Mouse (Mus musculus) urinary bladder, adult 18-20 months (tissue): ENCODE measurements at regions not wholly inside any gene's neighbourhood (a gene's known extent, or its start where the extent isn't known, plus 50 kb on each side); places are given as distances from the start of the nearest gene placed in this dataset.
A peak's percentile ranks its signal among the peaks of the same experiment; 100 is the strongest.

ENCODE experiments used
- DNase-seq, 2 experiments: peaks; one replicate each; pipeline ENCODE4 v3.0.0; 2022; ENCODE audit warnings: low spot score in 2 of 2, mixed read lengths in 2 of 2

DNA sequence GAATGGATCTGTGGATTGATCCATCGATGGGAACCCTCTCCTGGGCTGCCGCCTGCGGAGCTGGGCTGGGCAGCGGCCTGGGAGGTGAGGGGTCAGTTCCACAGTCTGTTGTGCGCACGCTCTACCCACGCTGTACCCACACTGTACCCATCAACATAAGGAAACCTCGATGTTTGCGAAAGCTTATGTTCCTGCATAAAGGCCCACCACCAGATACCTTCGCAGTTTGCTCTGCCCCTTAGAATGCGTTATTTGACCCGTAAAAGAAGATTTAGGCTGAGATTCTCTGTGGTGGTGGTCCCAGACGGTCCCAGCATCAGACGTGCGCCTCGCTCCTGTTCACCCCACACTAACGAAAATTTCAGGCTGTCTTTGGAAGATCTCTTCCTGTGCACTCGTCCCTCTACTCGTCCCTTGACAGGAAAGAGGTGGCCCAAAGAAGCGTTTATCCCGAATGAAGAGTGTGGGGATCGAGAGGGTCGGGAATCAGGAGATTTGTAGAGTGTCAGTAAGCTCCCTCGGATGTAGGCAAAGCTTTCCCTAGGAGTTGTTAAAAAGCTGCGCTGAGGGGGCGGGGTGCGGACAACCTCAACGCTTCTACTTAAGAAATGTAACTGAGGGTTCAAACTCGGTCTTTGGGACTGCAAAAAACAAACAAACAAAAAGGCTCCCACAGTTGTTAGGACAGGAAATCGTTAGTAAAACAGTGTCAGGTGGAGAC is 123.9 kb downstream of the Tmem161b start:
- DNase-seq, result no peak

DNA sequence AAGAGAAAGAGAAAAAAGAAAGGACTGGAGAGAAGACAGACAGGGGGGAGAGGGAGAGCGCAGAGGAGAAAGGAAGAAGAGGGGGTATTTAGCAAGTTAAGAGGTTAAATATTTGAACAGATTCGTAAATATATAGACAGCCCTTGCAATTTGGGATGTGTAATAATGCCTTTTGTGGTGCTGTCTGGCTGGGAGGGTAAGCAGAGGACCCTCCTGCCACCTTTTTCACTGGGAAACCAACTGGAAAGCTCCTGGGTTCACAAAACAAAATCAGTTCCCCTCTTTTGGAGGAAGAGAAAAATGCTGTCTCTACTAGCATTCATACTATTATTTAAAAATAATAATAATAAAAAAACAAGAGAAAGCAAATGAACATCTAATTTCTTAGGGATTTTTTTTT is 124.5 kb downstream of the Tmem161b start:
- no peak for DNase-seq

DNA sequence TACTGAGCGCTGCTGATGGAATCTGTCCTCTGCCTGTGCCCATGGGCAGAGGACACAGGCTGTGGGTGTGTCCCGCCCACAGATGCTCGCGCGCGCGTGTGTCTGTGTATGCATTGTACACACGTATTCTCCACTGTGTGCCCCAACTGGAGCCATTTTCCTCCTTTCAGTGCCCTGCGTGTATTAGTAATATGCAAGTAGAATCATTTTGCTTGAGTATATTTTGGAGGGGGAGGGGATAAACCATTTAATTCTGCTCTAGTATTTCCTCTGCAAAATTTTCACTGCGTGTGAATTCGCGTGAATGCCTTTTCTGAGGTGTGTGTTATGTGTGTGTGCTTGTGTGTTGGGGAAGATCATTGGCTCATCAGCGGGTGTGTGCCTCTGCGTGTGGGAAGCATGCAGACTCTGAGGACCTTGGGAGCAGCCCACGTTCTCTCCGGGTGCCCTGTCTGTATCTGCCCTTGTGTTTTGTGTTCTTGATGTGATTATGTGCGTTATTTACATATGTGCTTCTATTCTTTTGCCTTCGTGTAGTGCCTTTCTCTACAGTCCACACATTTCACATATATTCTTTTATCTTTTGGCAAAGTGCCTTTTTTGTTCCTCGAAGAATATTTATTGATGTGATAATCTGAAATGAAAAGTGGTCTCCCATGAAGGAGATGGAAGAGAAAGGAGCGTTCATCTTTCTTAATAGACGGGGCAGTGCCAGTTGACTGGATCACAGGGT is 125.3 kb downstream of the Tmem161b start:
- DNase-seq, result no peak

DNA sequence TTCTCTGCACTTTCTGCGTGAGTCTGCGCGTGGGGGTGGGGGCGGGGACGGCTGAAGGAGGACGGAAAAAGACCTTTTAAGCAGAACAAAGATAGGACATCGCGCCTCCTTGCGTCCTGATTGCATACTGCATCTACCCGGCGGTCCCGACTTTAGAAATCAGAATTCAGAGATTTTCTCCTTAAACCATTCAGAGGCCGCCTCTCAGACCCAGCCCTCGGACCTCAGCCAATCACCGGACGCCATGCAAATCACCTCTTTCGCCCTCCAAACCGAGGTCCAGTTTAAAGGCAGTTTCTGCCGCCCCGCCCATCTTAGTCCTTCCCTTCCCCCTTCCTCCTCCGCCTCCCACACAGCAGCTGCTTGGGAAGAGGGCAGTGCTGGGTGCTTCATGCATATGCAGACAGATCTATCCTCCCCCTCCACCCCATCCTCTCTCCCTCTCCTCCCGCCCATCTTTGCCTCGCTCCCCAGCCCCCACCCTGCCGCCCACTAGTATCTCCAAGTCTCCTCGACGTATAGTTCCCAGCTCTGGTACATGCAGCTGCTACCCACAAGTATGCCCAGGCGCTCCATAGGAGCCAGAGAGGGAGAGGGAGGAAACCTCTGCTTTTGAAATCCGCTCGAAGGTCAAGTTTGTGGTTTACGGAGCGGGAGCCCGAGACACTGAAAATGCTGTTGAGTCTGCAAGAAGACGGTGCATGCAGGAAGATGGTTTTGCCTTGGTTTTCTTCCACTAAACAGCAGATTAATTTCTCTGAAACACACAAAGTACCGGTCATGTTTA is 126.0 kb downstream of the Tmem161b start:
- peak; percentile 79 to 90 for DNase-seq

DNA sequence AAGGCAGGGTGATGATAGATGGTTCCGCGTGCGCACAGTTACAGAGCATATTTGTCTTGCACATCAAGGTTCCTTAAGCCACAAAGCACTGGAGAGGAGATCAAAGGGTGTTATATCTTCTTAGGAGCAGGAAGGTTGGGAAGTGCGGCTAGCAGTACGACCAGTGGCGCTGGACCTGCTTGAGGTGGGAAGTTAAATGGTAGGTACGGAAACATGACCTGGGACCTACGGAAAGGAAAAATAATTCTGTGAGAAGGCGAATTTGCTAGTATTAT is 126.5 kb downstream of the Tmem161b start:
- DNase-seq, result peak in 1 of 2 experiments; percentile 21

DNA sequence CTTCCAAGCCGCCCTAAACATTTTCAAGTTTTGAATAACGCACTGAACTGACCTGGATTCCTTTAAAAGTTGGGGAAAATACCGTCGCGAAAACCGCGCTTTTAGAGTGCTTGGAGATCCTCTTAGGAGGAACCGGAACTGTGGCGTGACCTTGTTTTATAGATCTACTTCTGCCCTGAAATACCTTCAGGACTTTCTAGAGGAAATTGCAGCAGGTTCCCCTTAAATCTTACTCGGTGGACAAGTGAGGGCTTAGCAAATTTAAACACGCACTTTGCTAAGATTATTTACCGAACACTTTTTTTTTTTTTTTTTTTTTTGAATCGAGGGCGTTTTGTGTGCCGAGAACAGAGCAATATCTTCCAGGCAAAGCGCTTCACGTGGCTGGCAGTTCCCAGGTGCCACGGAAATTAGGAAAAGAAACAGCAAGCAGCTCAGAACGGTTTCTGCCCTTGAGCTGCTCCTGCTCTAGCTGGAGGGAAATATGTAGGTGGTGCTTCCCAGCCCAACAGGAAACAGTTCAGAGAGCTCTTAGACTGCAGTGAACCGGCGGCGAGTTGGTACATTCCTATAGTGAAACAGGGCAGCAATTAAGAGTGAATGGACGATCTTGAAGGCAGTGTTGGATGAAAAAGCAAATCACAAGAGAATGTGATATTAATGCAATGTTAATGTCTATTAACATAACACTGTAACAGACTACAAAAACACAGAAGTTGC is 127.1 kb downstream of the Tmem161b start:
- no peak for DNase-seq

DNA sequence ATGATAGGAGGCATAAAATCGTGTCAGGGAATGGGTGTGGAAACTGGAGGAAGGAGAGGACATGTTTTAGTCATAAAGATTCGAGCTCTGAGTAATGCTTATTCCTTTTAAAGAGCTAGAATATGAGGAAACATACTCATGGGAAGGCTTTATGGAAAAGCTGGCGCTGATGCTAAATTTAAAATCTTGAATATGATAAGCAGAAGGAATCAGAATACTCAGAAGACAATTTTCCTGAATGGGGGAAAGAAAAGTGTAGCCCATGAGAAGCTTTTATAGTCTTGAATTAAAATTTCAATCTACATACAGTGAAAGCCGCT is 127.6 kb downstream of the Tmem161b start:
- no peak for DNase-seq

DNA sequence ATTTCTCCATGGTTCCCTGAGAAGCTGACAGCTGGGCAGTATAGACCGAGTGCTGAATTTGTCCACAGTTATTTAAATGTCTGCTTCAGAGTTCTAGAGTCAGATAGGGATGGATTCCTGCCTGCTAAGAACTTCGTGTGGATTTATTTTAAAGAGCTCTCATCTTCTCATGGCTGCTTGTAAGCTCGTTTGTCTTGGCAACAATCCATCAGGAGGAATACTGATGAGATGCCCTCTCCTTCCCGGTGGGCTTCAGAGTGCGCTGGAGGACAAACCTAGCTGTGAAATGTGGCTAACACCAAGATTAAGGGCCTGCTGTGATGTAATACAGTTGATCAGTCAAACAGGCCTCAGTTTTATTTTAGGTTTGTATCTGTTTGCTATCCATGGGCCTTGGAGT is 128.7 kb downstream of the Tmem161b start:
- DNase-seq, result no peak

DNA sequence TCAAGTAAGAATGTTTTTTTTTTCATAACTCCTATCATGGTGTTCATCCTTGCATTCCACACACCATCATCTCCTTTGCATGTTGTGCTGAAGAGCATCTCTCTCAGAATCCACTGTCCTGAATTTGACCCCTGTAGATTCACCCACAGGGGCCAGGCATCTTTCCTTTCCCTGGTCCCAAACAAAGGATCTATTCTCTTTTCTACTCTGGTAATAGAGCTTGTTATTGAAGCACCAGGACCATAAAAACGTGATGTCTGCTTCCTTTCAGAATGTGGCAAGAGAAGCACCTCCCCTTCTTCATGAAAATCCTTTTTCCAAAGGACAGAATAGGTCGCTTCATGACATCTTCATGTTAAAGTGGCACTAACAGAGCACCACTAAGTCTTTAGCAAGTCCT is 134.4 kb downstream of the Tmem161b start:
- no peak for DNase-seq

DNA sequence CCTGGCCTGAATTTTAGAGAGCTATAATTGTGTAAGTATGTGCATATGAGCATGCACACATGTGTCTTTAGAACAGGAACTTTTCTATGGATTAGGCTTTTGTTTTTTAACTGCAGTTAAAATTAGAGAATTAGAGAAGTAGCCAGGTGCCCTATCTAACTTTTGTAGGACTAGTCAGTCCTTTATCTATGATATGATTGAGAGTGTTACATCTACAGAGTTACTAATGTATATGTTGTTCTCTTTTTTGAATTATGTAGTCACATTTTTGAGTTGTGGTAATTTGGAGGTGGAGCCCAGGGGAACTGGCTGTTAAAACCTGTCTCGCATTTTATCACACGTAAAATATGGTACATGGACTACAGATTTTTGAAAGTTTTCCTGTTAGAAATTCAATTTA is 138.4 kb downstream of the Tmem161b start:
- no peak for DNase-seq

DNA sequence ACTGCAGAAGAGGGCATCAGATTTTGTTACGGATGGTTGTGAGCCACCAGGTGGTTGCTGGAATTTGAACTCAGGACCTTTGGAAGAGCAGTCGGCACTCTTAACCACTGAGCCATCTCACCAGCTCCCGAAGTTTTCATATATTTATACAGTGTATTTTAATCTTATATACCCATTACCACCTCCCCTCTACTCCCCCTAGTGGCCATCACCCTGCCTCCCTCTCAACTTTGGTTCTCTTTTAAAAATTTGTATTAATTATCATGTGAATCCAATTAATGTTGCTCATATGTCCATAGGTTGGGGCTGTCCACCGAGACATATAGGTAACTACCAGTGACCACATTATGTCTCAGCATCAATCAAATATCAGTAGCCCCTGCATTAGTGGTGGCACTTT is 142.0 kb downstream of the Tmem161b start:
- DNase-seq, result no peak

DNA sequence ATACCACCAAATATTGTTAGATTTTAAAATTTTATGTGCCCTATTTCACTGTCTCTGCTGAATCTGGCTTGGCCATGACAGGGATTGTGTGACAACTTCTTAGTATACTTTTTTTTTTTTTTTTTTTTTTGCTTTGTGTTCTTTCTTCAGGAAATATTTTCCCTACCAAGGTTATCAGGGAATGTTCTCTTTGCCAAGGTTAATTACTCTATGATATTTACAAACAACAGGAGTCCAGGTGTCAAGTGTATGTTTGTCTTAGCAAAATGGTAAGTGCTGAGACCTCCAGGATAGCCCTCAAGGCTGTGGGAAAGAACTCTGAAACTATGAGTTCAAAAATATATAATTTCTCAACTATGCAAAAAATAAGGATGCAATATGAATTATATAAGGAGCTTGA is 143.4 kb downstream of the Tmem161b start:
- no peak for DNase-seq

DNA sequence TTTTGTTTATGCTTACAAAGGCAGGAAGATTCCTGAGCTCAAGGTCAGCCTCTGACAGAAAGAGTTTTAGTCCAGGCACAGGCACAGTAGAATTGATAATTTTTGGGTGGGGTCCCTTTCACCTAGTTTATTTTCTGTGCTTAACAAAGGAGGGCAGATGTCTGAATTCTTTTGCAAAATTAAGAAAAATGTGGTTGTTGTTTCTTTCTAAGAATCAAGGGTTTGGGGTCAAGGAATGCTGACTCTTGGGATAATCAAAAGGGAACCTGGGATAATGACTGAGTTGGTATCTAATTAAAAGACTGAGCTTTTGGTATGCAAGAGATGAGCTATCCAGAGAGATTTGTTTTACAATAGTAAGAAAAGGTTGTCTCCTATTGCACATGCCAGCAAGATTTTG is 143.9 kb downstream of the Tmem161b start:
- no peak for DNase-seq

DNA sequence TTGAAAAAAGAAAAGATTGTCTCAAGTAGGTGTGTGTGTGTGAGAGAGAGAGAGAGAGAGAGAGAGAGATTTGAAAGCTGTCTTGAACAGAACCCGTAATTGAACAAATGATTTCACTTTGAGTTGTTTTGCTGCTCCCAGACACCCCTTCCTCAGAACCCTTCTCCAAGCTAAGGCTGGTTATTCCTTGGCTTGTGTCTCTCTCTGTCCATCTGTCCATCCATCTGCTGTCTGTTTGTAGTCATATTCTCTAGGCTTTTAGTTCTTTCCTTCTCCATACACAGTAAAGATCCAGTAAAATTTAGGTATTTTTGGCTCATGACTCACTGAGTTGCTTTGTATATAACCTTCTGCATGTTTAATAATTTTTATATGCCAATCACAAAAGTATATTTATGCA is 144.7 kb downstream of the Tmem161b start:
- no peak for DNase-seq

DNA sequence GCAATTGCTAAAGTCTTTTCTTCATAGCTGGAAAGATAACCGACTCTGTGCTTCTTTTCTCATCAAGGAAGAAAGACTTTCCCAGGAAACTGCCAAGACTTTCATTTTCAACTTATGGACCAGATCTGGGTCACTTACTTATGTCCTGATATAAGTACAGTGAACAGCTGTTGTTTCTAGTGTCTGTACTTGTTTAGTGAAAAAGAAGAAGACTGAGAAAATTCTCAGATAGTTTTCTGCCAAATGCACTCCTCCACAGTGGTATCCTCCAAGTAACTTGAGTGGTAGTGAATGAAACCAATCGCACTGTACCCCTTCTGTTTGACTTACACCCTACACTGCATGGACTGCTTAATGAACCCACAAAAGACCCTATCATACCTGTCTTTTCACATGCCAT is 146.1 kb downstream of the Tmem161b start:
- DNase-seq, result no peak

DNA sequence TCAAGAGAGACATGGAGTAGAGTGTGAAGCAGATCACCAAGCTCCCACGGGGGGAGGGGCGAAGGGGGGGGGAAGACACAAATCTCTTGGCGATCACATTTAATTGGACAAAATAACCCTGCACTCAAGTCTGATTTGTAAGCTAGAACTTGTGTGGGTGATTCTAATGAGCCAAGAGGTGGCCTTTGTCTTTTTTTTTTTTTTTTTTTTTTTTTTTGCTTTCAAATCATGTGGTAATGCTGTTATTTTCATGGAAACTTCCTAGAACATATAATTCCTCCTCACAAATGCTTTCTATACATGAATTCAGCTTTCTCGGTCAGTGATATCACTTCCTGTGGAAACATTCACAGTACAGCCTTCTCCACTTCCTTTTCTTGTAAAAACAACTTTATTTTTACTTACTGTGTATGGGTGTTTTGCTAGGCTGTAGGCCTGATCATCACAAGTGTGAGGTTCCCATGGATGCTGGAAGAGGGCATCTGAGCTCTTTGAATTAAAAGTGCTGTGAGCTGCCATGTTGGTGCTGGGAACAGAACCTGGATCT is 152.7 kb downstream of the Tmem161b start:
- DNase-seq, result no peak

DNA sequence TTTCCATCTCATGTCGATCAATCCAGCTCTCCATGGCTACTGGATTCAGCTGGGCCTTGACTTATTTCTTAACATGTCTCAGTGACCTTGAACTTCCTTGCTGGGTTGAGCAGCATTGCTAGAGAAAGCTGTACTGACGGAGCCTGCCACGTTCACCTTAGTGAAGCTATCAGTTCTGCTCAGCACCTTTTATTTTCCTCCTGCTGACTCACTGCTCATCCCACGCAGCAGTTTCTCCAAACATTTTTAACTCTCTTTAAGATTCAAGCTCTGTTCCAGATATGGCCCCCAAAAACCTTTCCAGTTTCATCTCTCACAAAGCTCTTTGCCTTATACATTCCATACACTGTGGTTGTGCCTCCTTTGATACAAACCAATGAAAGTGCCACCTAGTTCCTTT is 153.8 kb downstream of the Tmem161b start:
- no peak for DNase-seq

DNA sequence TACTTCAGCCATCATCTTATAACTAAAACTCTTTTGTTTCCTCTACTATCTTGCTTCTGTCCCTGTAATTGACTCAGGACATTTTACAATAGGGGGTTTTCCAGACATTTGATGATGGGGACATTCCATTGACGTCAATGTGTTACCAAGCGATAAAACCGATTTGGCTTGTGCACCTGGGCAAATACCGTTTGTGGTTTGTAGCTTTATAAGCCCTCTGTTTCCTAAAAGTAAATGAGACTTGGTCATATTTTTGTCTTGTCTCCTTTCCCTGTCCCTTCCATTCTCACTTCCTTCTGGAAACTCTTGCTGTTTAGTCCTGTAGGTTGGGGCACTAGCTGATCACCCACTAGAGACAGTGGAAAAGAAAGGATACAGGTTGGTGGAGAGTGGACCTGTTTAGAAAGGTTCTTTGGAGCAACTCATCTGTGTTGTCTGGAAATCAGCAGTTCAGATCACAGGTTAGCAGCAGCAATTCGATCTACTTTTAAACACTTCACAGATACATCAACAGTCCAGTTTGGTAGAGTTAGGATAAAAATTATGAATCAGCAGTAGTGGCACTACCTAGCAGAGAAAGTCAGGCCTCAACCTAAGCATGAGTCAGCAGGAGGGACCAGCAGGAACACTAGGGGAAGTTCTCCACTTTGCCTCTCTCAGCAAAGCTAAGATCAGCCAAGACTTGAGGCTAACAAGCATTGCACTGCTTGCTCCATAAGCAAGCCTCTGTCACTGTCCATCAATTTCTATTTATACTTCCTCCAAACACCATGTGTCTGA is 156.6 kb downstream of the Tmem161b start:
- DNase-seq, result no peak

DNA sequence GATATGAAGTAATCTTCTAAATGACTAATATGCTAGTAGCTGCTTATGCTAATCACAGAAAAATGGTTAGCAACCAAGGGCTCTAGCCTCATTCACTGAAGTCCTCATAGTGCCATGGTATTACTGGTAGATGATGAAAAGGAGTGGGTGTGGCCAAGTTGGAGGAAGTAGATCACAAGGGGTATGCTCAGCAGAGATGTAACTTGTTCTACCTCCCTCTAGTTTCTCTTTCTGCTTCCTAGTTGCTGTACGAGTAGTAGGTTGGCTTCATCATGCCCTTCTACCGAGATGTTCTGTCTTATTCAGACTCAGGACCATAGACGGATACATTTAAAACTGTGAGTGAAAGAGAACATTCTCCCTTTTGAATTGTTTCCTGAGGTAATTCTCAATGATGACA is 169.5 kb downstream of the Tmem161b start:
- DNase-seq, result no peak

DNA sequence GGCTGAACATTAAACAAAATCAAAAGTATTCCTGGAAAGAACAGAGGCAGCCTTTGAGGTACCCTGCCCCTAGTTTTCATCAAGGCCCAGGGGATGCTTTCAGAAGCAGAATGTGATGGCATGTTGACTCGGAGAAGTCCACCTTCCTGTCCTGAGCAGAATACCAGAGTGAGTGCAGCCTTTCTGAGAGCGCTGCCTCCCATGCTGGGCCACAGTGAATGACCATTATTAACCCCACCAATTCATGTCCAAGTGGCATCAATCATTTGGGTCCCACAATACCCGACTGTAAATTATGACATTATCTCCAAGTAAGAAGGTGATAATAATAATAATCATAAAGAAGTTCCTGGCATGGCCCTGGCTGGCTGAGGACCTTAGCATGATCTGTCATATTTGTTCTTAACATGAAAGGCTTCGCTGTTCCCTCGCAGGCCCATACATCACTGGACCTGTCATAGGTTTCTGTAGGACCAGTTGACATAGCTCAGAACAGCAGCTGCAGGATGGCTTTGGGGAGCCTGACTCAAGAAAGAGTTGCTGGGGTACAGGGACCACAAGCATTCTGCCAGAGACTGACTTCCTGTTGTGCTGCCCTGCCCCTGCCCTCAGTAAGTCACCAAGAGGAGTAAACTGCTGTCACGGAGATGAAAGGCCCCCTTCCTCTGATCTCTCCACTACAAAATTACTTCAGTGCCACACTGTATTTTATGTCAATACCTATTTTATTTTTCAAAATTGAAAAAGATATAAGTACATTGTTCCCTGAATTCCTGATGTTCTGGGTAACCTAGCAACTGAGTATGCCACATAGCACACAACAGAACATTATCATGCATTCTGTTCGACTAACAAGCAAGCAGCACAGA is 176.6 kb downstream of the Tmem161b start:
- DNase-seq, result no peak
